Mouse (Mus musculus) frontal cortex, postnatal 10 days (tissue): ENCODE data around the gene Elfn2.
A peak's percentile ranks its signal among the peaks of the same experiment; 100 is the strongest.

ENCODE experiments used
- DNase-seq, 2 experiments: peaks; one replicate each; pipeline ENCODE4 v3.0.0; 2022; ENCODE audit warnings: low spot score in 2 of 2, mixed read lengths in 1 of 2

Elfn2 gene

GRCm38 (mm10) chr15:78718290-78719250, at the start of gene Elfn2:
Gene Elfn2, minus strand, starts transcription at chr15:78718771.
- peak in 1 of 2 experiments; percentile 63 for DNase-seq

- DNase-seq, result no peak
Observed at GRCm38 (mm10) chr15:78763704-78764103, 45.1 kb upstream of the Elfn2 start.

DNA sequence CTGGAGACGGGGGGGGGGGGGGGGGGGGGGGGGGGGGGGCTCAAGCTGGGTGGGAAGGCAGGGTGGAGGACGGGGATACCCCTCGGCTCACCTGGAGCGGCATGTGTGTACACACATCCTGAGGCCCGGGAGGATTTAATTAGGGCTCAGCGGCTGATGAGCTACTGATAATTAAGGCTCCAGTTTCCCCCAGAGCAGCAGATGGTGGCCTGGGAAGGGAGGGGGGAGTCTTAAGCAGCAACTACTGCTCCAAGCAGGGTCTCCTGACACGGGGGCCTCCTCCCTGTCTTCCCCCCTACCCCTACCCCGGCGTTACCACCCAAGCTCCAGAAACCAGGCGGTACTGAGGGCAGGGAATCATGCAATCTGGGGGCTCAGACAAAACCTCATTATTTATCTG, 44.6 kb upstream of the Elfn2 start:
- DNase-seq, result no peak

DNA sequence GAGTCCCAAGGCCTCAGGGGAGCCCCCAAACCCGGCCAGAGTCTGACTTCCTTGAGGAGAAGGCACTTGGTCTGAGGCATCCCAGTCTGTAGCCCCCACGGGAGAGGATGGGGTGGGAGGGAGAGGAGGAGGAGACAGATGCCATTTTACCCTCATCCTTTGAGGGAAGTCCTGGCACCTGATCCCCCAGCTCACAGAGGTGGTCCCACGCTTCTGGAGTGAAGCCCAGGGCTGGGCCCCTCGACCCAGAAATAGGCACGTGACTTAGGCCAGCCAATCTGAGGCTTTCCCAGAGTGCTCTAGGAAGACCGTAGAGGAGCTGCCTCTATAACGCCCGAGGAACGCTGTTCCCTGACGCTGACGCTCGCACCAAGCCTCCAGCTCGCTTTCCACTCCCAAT, 42.5 kb upstream of the Elfn2 start:
- no peak for DNase-seq

- no peak for DNase-seq
Observed at GRCm38 (mm10) chr15:78758132-78758531, 39.6 kb upstream of the Elfn2 start.

DNA sequence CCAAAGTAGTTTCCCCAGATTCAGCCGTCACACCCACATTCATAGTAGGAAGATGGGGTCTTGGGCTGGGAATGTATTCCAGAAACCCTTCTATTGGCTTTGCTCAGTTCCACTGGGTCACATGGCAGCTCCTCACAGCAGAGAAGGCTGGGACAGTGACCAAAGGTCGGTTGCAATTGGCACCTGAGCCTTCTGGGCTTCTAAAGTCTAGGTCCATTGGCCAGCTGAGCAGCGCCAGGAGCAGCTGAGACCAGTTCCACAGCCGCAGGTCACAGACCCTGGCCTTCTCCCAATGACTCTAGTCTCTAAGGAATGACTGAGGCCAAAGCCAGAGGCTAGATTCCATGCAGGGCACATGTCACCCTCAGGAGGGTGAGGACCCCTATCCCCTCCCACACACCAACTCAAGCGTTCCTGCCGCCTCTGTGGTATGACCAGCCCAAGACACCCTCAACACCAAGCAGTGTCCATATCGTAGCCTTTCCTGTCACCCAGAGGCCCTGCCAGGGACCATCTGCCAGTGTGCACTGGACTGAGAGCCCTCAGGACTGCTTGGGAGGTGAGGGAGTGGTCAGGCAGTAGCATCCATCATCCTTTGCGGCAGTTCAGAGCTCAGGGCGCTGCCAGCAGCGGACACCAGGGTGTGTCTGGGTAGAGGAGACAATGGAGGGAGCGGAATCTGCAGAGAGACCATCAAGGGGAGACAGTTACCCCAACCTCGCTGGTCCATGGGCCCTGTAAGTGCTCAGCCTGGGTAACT, 37.6 kb upstream of the Elfn2 start:
- no peak for DNase-seq

DNA sequence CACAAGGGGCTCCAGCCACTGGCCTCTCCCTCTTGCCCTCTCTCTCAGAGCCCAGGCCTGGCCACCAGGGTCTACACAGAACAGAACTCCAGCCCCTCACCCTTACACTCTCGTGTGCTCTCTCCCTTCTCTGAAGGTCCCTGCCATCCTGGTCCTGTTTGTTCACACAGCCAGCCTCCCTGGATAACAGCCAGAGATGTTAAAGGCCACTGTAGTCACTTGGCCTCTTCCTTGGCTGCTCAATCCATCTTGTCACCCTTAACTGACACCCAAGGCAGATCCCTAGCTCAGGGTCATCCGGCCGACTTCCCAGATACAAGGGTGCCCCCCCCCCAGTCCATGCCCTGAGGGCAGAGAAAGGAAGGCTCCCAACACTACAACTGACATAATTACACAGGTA, 36.7 kb upstream of the Elfn2 start:
- DNase-seq, result no peak

DNA sequence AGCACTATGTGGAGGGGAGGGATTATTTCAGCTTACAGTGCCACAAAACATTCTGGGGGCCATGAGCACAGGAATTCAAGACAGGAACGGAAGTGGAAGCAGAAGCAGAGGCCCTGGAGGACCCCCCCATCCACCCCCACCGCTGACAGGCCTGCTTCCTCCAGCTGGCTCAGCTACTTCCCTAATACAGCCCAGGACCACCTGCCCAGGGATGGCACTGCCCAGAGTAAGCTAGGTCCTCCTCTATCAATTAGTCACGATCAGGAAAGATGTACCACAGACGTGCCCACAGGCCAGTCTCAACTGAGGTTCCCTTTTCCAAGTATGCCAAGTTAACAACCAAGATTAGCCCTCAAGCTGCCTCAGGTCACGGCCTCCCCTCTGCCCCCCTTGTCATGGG, 35.6 kb upstream of the Elfn2 start:
- no peak for DNase-seq

- no peak for DNase-seq
Observed at GRCm38 (mm10) chr15:78752991-78753390, 34.4 kb upstream of the Elfn2 start.

DNA sequence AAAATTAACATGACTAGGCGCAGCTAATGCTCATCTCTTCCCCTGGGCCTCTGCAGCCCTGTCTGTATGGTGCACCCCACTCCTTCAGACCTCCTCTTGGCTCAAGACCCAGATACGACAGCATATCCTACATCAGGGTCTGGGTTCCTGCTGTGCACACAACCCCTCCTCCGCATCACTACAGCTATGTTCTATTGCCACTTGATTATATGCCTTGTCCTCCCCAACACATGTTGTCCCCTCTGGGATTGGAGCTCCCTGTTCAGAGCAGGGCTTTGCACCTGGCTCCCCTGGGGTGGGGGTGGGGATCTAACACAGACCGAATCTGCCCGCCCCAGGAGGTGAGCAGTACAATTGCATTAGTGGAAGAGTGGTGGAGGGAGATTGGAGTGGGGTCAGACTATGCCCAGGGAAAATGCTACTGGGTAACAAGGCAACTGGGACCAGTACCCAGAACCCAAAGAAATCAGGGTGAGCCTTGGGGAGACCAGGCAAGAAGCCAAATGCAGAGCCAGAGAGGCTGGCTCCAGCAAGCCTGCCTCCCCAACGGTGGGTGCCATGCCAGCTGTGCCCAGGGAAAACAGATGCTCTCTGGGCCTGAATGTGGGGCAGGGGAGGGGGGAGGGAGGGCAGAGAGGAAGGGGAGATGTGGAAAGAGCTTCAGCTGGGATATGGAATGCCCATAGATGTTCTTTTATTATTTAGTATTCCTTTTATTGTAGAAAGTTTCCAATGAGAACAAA, 32.2 kb upstream of the Elfn2 start:
- DNase-seq, result no peak

- no peak for DNase-seq
Observed at GRCm38 (mm10) chr15:78749855-78750254, 31.3 kb upstream of the Elfn2 start.

GRCm38 (mm10) chr15:78744206-78744605, 25.6 kb upstream of the Elfn2 start:
- peak; percentile 57 to 85 for DNase-seq

DNA sequence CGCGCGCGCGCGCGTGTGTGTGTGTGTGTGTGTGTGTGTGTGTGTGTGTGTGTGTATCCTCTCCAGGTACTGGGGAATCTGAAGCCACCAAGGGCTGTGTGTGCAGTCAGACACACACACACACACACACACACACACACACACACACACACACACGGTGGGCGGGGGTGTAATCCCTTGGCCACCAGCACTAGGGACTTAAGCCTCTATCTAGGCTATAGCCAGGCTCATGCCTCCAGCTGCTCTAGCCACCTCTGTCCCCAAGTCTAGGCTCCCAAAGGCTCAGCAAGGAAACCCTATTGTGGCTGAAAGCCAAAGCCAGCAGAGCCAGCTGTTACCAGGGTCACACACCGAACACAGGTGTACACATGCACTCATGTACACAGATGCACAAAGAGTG, 24.3 kb upstream of the Elfn2 start:
- DNase-seq, result no peak

- DNase-seq, result no peak
Observed at GRCm38 (mm10) chr15:78740662-78741061, 22.1 kb upstream of the Elfn2 start.

DNA sequence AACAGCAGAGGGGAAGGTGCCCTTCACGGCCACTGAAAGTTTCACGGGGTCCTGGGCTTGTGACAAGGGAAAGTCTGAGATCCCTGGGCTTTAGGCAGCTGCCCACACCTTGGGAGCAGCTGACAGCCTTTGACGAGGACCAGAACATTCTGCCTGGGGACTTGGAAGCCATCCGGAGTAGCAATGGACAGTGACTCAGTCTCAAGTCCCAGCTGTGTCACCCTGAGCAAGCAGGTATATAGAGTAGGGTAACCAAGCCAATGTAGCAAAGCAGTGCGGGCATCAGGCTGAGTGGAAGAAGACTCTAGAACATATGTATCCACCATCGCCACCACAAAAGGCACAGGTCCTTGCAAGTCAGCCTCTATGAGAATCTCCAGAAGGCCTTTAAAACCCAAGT, 18.6 kb upstream of the Elfn2 start:
- no peak for DNase-seq

DNA sequence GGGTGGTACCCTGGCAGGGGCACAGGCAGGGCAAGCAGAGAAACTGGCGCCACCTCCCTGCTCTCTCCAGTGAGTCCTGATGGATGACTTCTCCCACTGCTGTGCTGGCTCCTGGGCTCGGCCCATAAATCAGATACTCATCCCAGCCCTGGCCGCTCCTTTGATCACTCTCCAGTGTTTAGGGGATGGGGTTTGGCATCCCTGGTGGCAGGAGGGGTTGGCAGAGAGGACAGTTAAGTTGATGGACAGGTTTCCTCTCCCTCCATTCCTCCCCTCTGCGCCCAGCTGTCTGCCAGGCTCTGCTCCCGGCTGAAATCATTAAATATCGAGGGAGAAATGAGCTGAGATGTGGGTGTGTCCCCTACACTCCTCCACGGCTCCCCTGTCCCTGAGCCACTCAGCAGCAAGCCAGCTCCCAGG, 18.1 kb upstream of the Elfn2 start:
- no peak for DNase-seq

GRCm38 (mm10) chr15:78736181-78736579, 17.6 kb upstream of the Elfn2 start:
- DNase-seq, result no peak

GRCm38 (mm10) chr15:78735431-78736180, 17.0 kb upstream of the Elfn2 start:
- no peak for DNase-seq

- DNase-seq, result no peak
Observed at GRCm38 (mm10) chr15:78731830-78732229, 13.3 kb upstream of the Elfn2 start.

DNA sequence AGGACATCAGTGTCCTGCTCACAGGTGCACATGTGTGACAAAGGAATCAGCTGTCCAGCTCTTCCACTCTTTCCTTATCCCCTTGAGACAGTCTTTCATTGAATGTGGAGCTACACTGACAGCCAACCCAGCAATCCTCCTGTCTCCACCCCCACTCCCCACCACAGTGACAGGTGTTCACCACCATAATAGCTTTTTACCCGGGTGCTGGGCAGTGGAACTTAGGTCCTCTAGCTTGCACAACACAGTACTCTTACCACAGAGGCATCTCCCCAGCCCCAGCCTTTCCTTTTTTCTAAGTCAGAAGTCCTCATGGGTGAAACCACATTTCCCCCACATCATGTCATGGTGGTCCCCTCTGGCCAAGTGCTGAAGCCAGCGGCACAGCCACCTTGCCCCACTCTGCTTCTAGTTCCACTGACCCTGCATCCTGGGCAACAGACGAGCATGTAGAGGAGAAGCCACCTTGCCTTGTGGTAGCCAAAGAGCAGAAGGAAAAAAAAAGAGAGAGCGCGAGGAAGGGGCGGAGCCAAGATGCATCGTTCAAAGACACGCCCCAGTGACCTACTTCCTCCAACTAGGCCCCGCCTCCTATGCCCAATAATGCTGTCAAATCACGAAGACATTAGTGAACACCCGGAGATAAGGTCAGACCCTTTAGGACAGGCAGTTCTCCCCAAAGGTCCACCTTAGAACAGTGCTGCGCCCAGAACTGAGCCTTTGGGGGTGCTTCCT, 11.9 kb upstream of the Elfn2 start:
- no peak for DNase-seq

DNA sequence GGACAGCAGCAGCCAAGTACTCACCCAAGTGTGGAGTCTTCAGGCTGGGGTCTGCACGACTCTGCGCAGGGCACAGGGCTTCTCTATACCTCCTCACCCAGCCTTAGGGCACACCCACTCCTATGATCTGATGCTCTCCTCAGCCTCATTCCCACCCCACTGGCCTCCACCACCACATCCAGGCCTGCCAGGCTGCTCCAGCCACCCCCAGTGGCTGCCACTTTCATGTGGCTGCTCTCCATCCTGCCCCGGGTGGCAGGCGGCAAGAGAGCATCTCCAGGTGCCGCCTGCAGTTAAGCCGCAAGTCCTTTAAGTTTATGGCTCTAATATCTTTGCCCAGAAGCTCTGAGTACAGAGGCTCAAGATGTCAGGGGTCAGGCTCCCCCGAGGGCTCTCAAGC, 8.1 kb upstream of the Elfn2 start:
- DNase-seq, result no peak
